Mouse (Mus musculus) midbrain, embryonic 14.5 days (tissue): ENCODE measurements around the gene Sox21. TPM values are rescaled to one million over a fixed set of nuclear protein-coding genes. Genes with fewer than 3 reads are reported as not detected.

Experiments used
- ATAC-seq: fragments of 200-750 bp; cut with Nextera tagmentation; 2 replicates; pipeline ENCODE4 v1.8.0; 2017; ENCODE audit warnings: moderate number of reproducible peaks, moderate library complexity; ENCODE audit not compliant: low FRiP score, low TSS enrichment
- DNase-seq: peaks from one replicate; pipeline ENCODE4 v3.0.0-alpha.2; 2015
- H3K27ac ChIP-seq: fragments of 300-500 bp; sonication (generic); replicated peaks from 2 replicates; pipeline ENCODE4 v1.5.1; 2014; ENCODE audit warnings: mild to moderate bottlenecking, low read depth, low read length, moderate library complexity
- H3K27me3 ChIP-seq: fragments of 300-500 bp; sonication (generic); 2 replicates; pipeline ENCODE4 v1.6.1; 2014; ENCODE audit warnings: low read length, control low read depth, mixed read lengths; ENCODE audit not compliant: control insufficient read depth, insufficient read depth
- H3K36me3 ChIP-seq: fragments of 300-500 bp; sonication (generic); 2 replicates; pipeline ENCODE4 v1.6.1; 2014; ENCODE audit warnings: low read length, control low read depth; ENCODE audit not compliant: control insufficient read depth, insufficient read depth
- H3K4me1 ChIP-seq: fragments of 300-500 bp; sonication (generic); 2 replicates; pipeline ENCODE4 v1.6.1; 2014; ENCODE audit warnings: mild to moderate bottlenecking, antibody characterized with exemption, low read length, control low read depth; ENCODE audit not compliant: control insufficient read depth, insufficient read depth
- H3K4me2 ChIP-seq: fragments of 300-500 bp; sonication (generic); 2 replicates; pipeline ENCODE4 v1.6.1; 2014; ENCODE audit warnings: mild to moderate bottlenecking, low read length, moderate library complexity
- H3K4me3 ChIP-seq: fragments of 300-500 bp; sonication (generic); replicated peaks from 2 replicates; pipeline ENCODE4 v1.5.1; 2014; ENCODE audit warnings: low read depth, low read length
- H3K9ac ChIP-seq: fragments of 300-500 bp; sonication (generic); replicated peaks from 2 replicates; pipeline ENCODE4 v1.6.1; 2014; ENCODE audit warnings: mild to moderate bottlenecking, low read length, moderate library complexity
- H3K9me3 ChIP-seq: fragments of 300-500 bp; sonication (generic); 2 replicates; pipeline ENCODE4 v1.6.1; 2016; ENCODE audit warnings: low read length, control low read depth, mixed read lengths; ENCODE audit not compliant: control insufficient read depth
- WGBS: fragments of 180-500 bp; shearing (Covaris S2); extraction: QIAGEN DNeasy Blood & Tissue Kit; methylation state at CpG from one replicate; pipeline ENCODE4 v1.1.7; 2014; 5-methylcytosine and 5-hydroxymethylcytosine counted together
- microRNA-seq: library from miRNA; unstranded; fragments of <30 nt; microRNA quantifications from one replicate; pipeline ENCODE4, GENCODE M21; 2016
- polyA plus RNA-seq: library from polyadenylated mRNA; unstranded; fragments of >200 nt; fragmentation: Nextera tagmentation; extraction: Ambion mirVana; gene quantifications from 2 replicates; pipeline ENCODE4 v1.2.1, GENCODE M21; 2014

Gene Sox21
- polyA plus RNA-seq, 1 experiment from 2014 or later: 22.2 TPM

DNA sequence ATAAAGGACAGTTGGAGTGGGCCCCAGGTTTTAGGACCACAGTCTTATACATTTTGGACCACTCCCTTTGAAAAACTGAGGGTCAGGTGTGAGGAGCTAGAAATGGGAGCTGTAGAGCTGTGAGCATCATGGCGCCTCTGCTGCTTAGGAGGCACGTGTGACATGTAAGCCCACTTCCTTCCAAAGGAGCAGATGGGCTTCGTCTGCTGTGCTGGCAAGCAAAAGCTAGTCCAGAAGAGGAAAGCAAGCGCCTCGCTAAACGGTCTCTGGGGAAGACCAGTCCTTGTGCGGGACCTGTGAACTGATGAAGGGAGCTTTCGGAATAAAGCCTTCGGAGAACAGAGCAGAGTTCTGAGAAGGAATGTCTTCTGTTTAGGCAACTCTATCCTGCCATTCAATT lies 45.4 kb downstream of the Sox21 start:
- H3K4me1 ChIP-seq: peaks cover 11% of the 10 kb centered on the region; the same call in 1 of the 2 replicates
- no peak for ATAC-seq
- no peak overlapping the region for H3K4me3 ChIP-seq
- WGBS: 87% methylated on average over 9 of the region's 9 CpGs
- H3K9me3 ChIP-seq: no peaks in the 10 kb centered on the region
- no peak overlapping the region for H3K9ac ChIP-seq
- H3K36me3 ChIP-seq: no peaks in the 10 kb centered on the region
- DNase-seq: no peak
- H3K27ac ChIP-seq: no peak overlapping the region
- H3K27me3 ChIP-seq: no peaks in the 10 kb centered on the region
- H3K4me2 ChIP-seq: no peak overlapping the region

Small RNA genes lying within 50 kb of the gene (microRNA-seq; reads per million reads assigned to microRNA genes)
- not detected for gene Mir6241

Other genes with a start within 250 kb of the Sox21 start
- 0.62 and 0.84 TPM in 2 replicates for gene Dct, start 184.8 kb downstream of the Sox21 start, polyA plus RNA-seq
- gene Tgds, start 104.3 kb downstream of the Sox21 start, polyA plus RNA-seq: 17.9 and 21.8 TPM in 2 replicates
- gene Gpr180, start 99.9 kb downstream of the Sox21 start, polyA plus RNA-seq: 33.4 and 38.8 TPM in 2 replicates
- not detected in 2 replicates for gene Gm9376, start 29.9 kb upstream of the Sox21 start, polyA plus RNA-seq